Mouse (Mus musculus): Measurements from ENCODE around the gene Olfr270.

DNA sequence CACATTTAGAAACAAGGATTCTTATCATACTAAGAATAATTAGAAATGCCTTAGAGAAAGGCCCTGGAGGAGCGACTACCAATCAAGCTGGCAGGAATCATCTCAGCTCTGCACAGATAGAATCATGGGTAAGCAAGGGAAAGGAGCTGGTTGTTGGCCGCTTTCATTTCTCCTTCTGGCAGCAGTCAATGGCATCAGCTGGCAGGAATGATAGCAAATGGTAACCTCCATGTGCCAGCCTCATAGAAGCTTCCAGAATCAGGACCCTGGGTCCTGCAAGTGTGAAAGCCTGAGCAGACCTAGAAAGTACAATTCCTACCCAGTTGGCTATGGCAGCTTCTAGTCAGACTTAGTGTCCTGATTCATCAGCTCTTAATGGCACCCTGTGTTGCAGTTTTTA is 21.9 kb downstream of the Olfr270 start:
- TF ChIP-seq EP300 (optimal IDR thresholded peaks at IDR 0.05) = no peak
- TF ChIP-seq CTCF (IDR thresholded peaks at IDR 0.05; ENCODE audit: low read depth) = no peak
